Mouse (Mus musculus): ENCODE measurements around the gene Blmh. TPM values are rescaled to one million over a fixed set of nuclear protein-coding genes. Genes with fewer than 3 reads are reported as not detected.

Blmh gene
- total RNA-seq, 2 experiments from 2014 or later, result 16.8 to 38.4 TPM

Other genes starting within 250 kb of the Blmh start
- gene Trarg1, start 245.0 kb upstream of the Blmh start, total RNA-seq (2015; ENCODE audit: low replicate concordance), result not detected in 2 replicates
- gene Trarg1, start 245.0 kb upstream of the Blmh start, total RNA-seq (2017; ENCODE audit: low replicate concordance), result 0.13 TPM in 1 of 2 replicates, not detected in the other
- 6.8 and 13.0 TPM in 2 replicates for gene Gosr1, start 161.2 kb upstream of the Blmh start, total RNA-seq (2015; ENCODE audit: low replicate concordance)
- 7.7 and 66.6 TPM in 2 replicates for gene Gosr1, start 161.2 kb upstream of the Blmh start, total RNA-seq (2017; ENCODE audit: low replicate concordance)
- gene Cpd, start 77.8 kb upstream of the Blmh start, total RNA-seq (2015; ENCODE audit: low replicate concordance), result 11.7 and 12.6 TPM in 2 replicates
- gene Cpd, start 77.8 kb upstream of the Blmh start, total RNA-seq (2017; ENCODE audit: low replicate concordance), result 6.1 and 9.6 TPM in 2 replicates
- not detected in 2 replicates for gene Tmigd1, start 22.6 kb upstream of the Blmh start, total RNA-seq (2015; ENCODE audit: low replicate concordance)
- gene Tmigd1, start 22.6 kb upstream of the Blmh start, total RNA-seq (2017; ENCODE audit: low replicate concordance), result not detected in 2 replicates
- 2.2 TPM in 1 of 2 replicates, not detected in the other for gene Slc6a4, start 73.8 kb downstream of the Blmh start, total RNA-seq (2015; ENCODE audit: low replicate concordance)
- not detected in 2 replicates for gene Slc6a4, start 73.8 kb downstream of the Blmh start, total RNA-seq (2017; ENCODE audit: low replicate concordance)
- gene Nsrp1, start 153.6 kb downstream of the Blmh start, total RNA-seq (2015; ENCODE audit: low replicate concordance), result 10.5 and 44.7 TPM in 2 replicates
- gene Nsrp1, start 153.6 kb downstream of the Blmh start, total RNA-seq (2017; ENCODE audit: low replicate concordance), result 4.1 and 13.5 TPM in 2 replicates